Mouse (Mus musculus) small intestine, adult 2 months (tissue): ENCODE results near the gene Dsp.

Source experiments
- CTCF ChIP-seq: fragments of 200-500 bp; IDR thresholded peaks from 2 replicates; pipeline ENCODE4 v1.5.1; 2012; ENCODE audit warnings: low read depth, mild to moderate bottlenecking, control low read depth, inconsistent platforms, low read length, moderate library complexity, mixed read lengths; ENCODE audit not compliant: insufficient replicate concordance, insufficient read length; ENCODE audit errors: extremely low read depth
- POLR2A ChIP-seq: fragments of 200-500 bp; IDR thresholded peaks from 2 replicates; pipeline ENCODE4 v1.6.1; 2012; ENCODE audit warnings: low read depth, mild to moderate bottlenecking, control low read depth, inconsistent platforms, low read length, moderate library complexity

DNA sequence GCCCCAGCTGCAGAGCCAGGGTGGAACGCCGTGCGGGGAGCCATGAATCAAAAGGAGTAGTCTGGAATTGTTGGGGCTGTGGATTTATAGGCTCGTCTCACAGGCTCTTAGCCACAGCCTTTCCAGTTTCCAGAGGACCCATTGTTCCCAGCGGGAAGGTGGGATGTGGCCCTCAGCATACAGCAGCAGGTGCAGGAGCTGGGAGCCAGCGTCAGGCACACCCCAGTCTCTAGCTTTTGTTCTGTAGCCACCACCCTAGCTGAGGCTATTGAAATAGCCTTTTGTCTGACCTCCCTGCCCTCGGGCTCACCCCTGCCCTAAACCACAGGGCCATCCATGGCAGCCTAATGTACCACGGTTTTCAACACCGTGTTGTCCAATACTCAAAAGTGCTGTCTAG, 42.0 kb upstream of the Dsp start:
- no peak for TF ChIP-seq CTCF
- TF ChIP-seq POLR2A: no peak
